8 mouse cellular contexts compared by ENCODE assay signal in the genomic region with DNA sequence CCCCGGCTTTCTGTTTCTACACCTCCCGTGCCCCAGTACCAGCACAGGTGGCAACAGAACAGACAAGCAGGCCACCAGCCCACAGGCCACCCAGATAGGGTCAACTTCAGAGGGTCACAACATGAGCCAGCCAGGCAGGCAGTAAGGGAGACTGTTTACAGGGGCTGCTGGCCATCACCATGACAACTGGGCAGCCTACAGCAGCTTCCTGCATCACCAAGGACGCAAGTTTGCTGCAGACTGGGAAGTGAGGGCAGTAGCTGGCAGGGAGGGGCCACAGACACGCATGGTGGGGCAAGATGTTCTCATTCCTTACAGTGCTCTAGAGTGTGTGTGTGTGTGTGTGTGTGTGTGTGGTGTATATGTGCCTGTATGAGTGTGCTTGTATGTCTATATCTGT. TPM values are rescaled to one million over a fixed set of nuclear protein-coding genes. Genes with fewer than 3 reads are reported as not detected.
A peak's percentile ranks its signal among the peaks of the same experiment; 100 is the strongest.
DNase-seq lines count a peak whose midpoint lies in the region; ATAC-seq and TF ChIP-seq lines count a peak whose summit lies in the region.

No protein-coding gene starts in this region.

- 44% methylated on average over 4 of the region's 4 CpGs for WGBS in forebrain, embryonic 10.5 days
- 48% methylated on average over 4 of the region's 4 CpGs for WGBS in forebrain, embryonic 11.5 days
- 35% methylated on average over 4 of the region's 4 CpGs for WGBS in midbrain, embryonic 10.5 days

- no peak for ATAC-seq in forebrain, embryonic 11.5 days (replicated peaks; ENCODE audit: low FRiP score)

- intact Hi-C loops in left cerebral cortex, adult 2 months (cut with DNase I) = no loop called here

- H3K4me2 ChIP-seq in forebrain, embryonic 11.5 days (ENCODE audit: low read depth, low read length, severe bottlenecking) = no peak overlapping the region

- H3K4me1 ChIP-seq in forebrain, embryonic 10.5 days = peaks cover 43% of the 10 kb centered on the region
- H3K4me1 ChIP-seq in forebrain, embryonic 11.5 days (replicated peaks; ENCODE audit: control insufficient read depth, insufficient read depth, low read length) = no peaks in the 10 kb centered on the region; the same call in 1 of the 2 replicates
- H3K4me1 ChIP-seq in midbrain, embryonic 10.5 days = peaks cover 37% of the 10 kb centered on the region

- H3K9ac ChIP-seq in forebrain, embryonic 11.5 days (ENCODE audit: low read length) = no peak overlapping the region

- H3K36me3 ChIP-seq in forebrain, embryonic 10.5 days (replicated peaks) = no peaks in the 10 kb centered on the region
- no peaks in the 10 kb centered on the region for H3K36me3 ChIP-seq in forebrain, embryonic 11.5 days (ENCODE audit: control insufficient read depth, insufficient read depth, low read length)
- no peaks in the 10 kb centered on the region for H3K36me3 ChIP-seq in midbrain, embryonic 10.5 days

- H3K4me3 ChIP-seq in forebrain, embryonic 10.5 days = no peak overlapping the region
- H3K4me3 ChIP-seq in forebrain, embryonic 11.5 days (ENCODE audit: low read depth, low read length) = no peak overlapping the region
- H3K4me3 ChIP-seq in midbrain, embryonic 10.5 days = no peak overlapping the region
- H3K4me3 ChIP-seq in left cerebral cortex, adult 2 months = no peak overlapping the region

- peak overlapping the region; percentile 22 for H3K27ac ChIP-seq in forebrain, embryonic 10.5 days
- no peak overlapping the region for H3K27ac ChIP-seq in forebrain, embryonic 11.5 days (ENCODE audit: low read depth, low read length)
- H3K27ac ChIP-seq in midbrain, embryonic 10.5 days (replicated peaks) = peak overlapping the region; percentile 59; the same call in 1 of the 2 replicates
- H3K27ac ChIP-seq in left cerebral cortex, adult 2 months = no peak overlapping the region; the same call in 1 of the 2 replicates

- H3K27me3 ChIP-seq in forebrain, embryonic 10.5 days (ENCODE audit: poor library complexity, severe bottlenecking) = no peaks in the 10 kb centered on the region
- no peaks in the 10 kb centered on the region for H3K27me3 ChIP-seq in forebrain, embryonic 11.5 days (ENCODE audit: control insufficient read depth, insufficient read depth, low read length)
- no peaks in the 10 kb centered on the region for H3K27me3 ChIP-seq in midbrain, embryonic 10.5 days (ENCODE audit: low read depth, poor library complexity, severe bottlenecking)

- TF ChIP-seq CTCF in left cerebral cortex, adult 2 months (IDR thresholded peaks at IDR 0.05) = no peak

- no peaks in the 10 kb centered on the region for H3K9me3 ChIP-seq in forebrain, embryonic 10.5 days
- no peaks in the 10 kb centered on the region for H3K9me3 ChIP-seq in forebrain, embryonic 11.5 days (ENCODE audit: control insufficient read depth, low read length)
- no peaks in the 10 kb centered on the region for H3K9me3 ChIP-seq in midbrain, embryonic 10.5 days (replicated peaks)

- peak; percentile 51 for DNase-seq in forebrain, embryonic 10.5 days (ENCODE audit: extremely low spot score, low spot score)
- DNase-seq in forebrain, embryonic 11.5 days (ENCODE audit: low spot score) = no peak
- DNase-seq in 416B (ENCODE audit: low read depth) (peak; percentile 38), adipocyte (ENCODE audit: low spot score) (no peak)
- peak; percentile 61 for DNase-seq in forelimb bud, embryonic 11.5 days (ENCODE audit: low read depth, low spot score)
- peak; percentile 62 for DNase-seq in midbrain, embryonic 10.5 days (ENCODE audit: low spot score)
- DNase-seq in layer of hippocampus, adult 11-12 months (ENCODE audit: low spot score) = no peak
- no peak for DNase-seq in left cerebral cortex, adult 2 months (ENCODE audit: extremely low spot score in 1 of 2, low spot score in 2 of 2)

RNA-seq across cellular contexts. Expression of a gene that starts 18.8 kb away (rescaled TPM):
- polyA plus RNA-seq in forebrain, embryonic 10.5 days (2016; fragmentation: Nextera tagmentation; extraction: Ambion mirVana) = 5.2 and 5.3 TPM in 2 replicates
- polyA plus RNA-seq in forebrain, embryonic 11.5 days (2014; fragmentation: Nextera tagmentation; extraction: Ambion mirVana) = 6.0 and 7.4 TPM in 2 replicates
- polyA plus RNA-seq in midbrain, embryonic 10.5 days (2016; fragmentation: Nextera tagmentation; extraction: Ambion mirVana) = 5.5 and 7.0 TPM in 2 replicates
- 10 to 100 TPM; 76.7 to 80.7 TPM for total RNA-seq in left cerebral cortex, adult 2 months (2021)

Comparison
In these comparisons a context has a peak if more than half of its experiments do, and no peak if none do; other contexts are left out.
1. DNase-seq: peak in forebrain, embryonic 10.5 days (single experiment), 416B (single experiment), forelimb bud, embryonic 11.5 days (single experiment) and midbrain, embryonic 10.5 days (single experiment); none in forebrain, embryonic 11.5 days (single experiment), adipocyte (single experiment), layer of hippocampus, adult 11-12 months (single experiment) and left cerebral cortex, adult 2 months (0 of 2).
2. H3K27ac ChIP-seq: peak in forebrain, embryonic 10.5 days (single experiment) and midbrain, embryonic 10.5 days (single experiment); none in forebrain, embryonic 11.5 days (single experiment) and left cerebral cortex, adult 2 months (single experiment).